Mouse (Mus musculus) forebrain, embryonic 16.5 days (tissue): Measurements from ENCODE around the gene Bank1. TPM values are rescaled to one million over a fixed set of nuclear protein-coding genes. Genes with fewer than 3 reads are reported as not detected.
A peak's percentile ranks its signal among the peaks of the same experiment; 100 is the strongest.

ENCODE experiments used
- ATAC-seq: fragments of 200-750 bp; cut with Nextera tagmentation; 2 replicates; pipeline ENCODE4 v1.8.0; 2017; ENCODE audit warnings: mild to moderate bottlenecking, moderate library complexity
- H3K27ac ChIP-seq: fragments of 300-500 bp; sonication (generic); 2 replicates; pipeline ENCODE4 v1.5.1; 2014; ENCODE audit warnings: low read length, control low read depth
- H3K27me3 ChIP-seq: fragments of 300-500 bp; sonication (generic); replicated peaks from 2 replicates; pipeline ENCODE4 v1.6.1; 2014; ENCODE audit warnings: low read length; ENCODE audit not compliant: control insufficient read depth, insufficient read depth
- H3K36me3 ChIP-seq: fragments of 300-500 bp; sonication (generic); 2 replicates; pipeline ENCODE4 v1.6.1; 2014; ENCODE audit not compliant: control insufficient read depth, insufficient read depth
- H3K4me1 ChIP-seq: fragments of 300-500 bp; sonication (generic); replicated peaks from 2 replicates; pipeline ENCODE4 v1.6.1; 2014; ENCODE audit warnings: low read length; ENCODE audit not compliant: control insufficient read depth, insufficient read depth
- H3K4me2 ChIP-seq: fragments of 300-500 bp; sonication (generic); 2 replicates; pipeline ENCODE4 v1.6.1; 2014; ENCODE audit warnings: mild to moderate bottlenecking, low read length, control low read depth
- H3K4me3 ChIP-seq: fragments of 300-500 bp; sonication (generic); replicated peaks from 2 replicates; pipeline ENCODE4 v1.5.1; 2014; ENCODE audit warnings: mild to moderate bottlenecking, low read length, control low read depth
- H3K9ac ChIP-seq: fragments of 300-500 bp; sonication (generic); replicated peaks from 2 replicates; pipeline ENCODE4 v1.6.1; 2014; ENCODE audit warnings: low read depth, low read length, control low read depth
- H3K9me3 ChIP-seq: fragments of 300-500 bp; sonication (generic); 2 replicates; pipeline ENCODE4 v1.6.1; 2016; ENCODE audit warnings: low read length; ENCODE audit not compliant: control insufficient read depth
- WGBS: fragments of 180-500 bp; shearing (Covaris S2); extraction: QIAGEN DNeasy Blood & Tissue Kit; methylation state at CpG from one replicate; pipeline ENCODE4 v1.1.7; 2014; 5-methylcytosine and 5-hydroxymethylcytosine counted together
- polyA plus RNA-seq: library from polyadenylated mRNA; unstranded; fragments of >200 nt; fragmentation: Nextera tagmentation; extraction: Ambion mirVana; gene quantifications from 2 replicates; pipeline ENCODE4 v1.2.1, GENCODE M21; 2015

Bank1 gene
- polyA plus RNA-seq, 1 experiment from 2014 or later, result 0.46 TPM

DNA sequence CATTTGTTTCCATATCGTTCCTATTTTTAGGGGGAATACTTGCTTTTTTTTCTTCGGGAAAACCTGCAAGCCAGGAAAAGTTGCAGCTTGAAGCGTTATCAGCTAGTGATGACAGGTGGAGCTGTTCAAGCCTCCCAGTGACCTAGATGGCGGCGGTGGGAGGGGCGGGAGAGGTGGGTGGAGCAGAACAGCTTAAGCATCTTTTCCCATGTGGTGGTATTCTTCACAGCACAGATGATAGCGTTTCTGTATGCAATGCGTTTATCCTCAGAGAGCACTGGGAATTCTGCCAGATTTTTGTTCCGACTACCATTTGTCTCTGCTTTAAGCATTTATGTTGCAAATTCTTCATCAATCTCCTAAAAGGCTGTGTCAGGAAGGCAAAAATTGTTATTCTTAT is 318.0 kb downstream of the Bank1 start:
- H3K36me3 ChIP-seq, result no peaks in the 10 kb centered on the region
- peak overlapping the region; percentile 31 for H3K4me2 ChIP-seq
- 13% methylated on average over 9 of the region's 9 CpGs for WGBS
- peaks cover 15% of the 10 kb centered on the region for H3K4me1 ChIP-seq
- peak overlapping the region; percentile 61 for H3K27ac ChIP-seq
- ATAC-seq, result peak; percentile 98
- H3K9ac ChIP-seq, result no peak overlapping the region
- H3K4me3 ChIP-seq, result 0 out of 2 replicates have a peak overlapping the region, but pooled peaks have one; percentile 8
- no peaks in the 10 kb centered on the region for H3K9me3 ChIP-seq
- no peaks in the 10 kb centered on the region for H3K27me3 ChIP-seq

GRCm38 (mm10) chr3:136007081-136007828 is 318.6 kb downstream of the Bank1 start:
- peak overlapping the region; percentile 31 for H3K4me2 ChIP-seq
- H3K27ac ChIP-seq, result peak overlapping the region; percentile 34
- H3K4me3 ChIP-seq, result 0 out of 2 replicates have a peak overlapping the region, but pooled peaks have one; percentile 8

More at GRCm38 (mm10) chr3:136007081-136007828, 318.6 kb downstream of the Bank1 start:
- Histone ChIP-seq H3K36me3 (no peaks in the 10 kb centered on the region), H3K9me3 (no peaks in the 10 kb centered on the region), H3K27me3 (no peaks in the 10 kb centered on the region), H3K9ac (no peak overlapping the region), H3K4me1 (peaks cover 15% of the 10 kb centered on the region)
- WGBS, result 69% methylated on average over 11 of the region's 11 CpGs
- peak; percentile 43 for ATAC-seq
